Comparison of ENCODE assay signal across 13 mouse cellular contexts in the genomic region with DNA sequence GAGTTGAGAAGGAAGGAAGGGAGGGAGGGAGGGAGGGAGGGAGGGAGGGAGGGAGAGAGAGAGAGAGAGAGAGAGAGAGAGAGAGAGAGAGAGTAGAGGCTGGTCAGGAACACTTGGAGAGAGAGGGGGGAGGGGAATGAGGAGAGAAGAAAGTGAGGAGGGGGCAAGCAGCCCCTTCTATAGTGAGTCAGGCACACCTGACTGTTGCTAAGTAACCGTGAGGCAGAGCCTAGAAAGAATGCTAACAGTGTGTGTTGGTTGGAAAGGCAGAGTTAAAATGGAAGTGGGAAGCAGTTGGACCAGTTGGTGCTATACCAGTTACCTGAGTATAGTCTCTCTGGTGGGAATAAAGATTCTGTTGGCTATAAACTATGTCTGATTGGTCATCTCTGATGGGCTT.
"Had no signal": no experiment of that assay in that cellular context is flagged by ENCODE, and none has a peak within 500 bp of the region (broad histone marks: within the 10 kb centered on the region; RNA-seq: fewer than 3 reads in every experiment).

No protein-coding gene starts in this region.

- H3K9me3 ChIP-seq: limb, embryonic 15.5 days; liver, embryonic 12.5 days; midbrain, embryonic 12.5 days had no signal

- ATAC-seq: liver, embryonic 12.5 days had no signal

- H3K4me1 ChIP-seq: limb, embryonic 15.5 days; liver, embryonic 12.5 days had no signal

- H3K27me3 ChIP-seq: limb, embryonic 15.5 days; midbrain, embryonic 12.5 days had no signal

- H3K9ac ChIP-seq: limb, embryonic 15.5 days; liver, embryonic 12.5 days; lung, embryonic 14.5 days; midbrain, embryonic 12.5 days had no signal

- H3K4me3 ChIP-seq: limb, embryonic 15.5 days; liver, embryonic 12.5 days; midbrain, embryonic 12.5 days had no signal

- DNase-seq: kidney, adult 9 months; kidney, postnatal 36 days; layer of hippocampus, adult 9-11 months; layer of hippocampus, postnatal 36 days; lung, embryonic 14.5 days; lung, postnatal 10 days; lung, postnatal 4 days; thymus, adult 18-20 months; thymus, postnatal 14 days had no signal

- H3K27ac ChIP-seq: kidney, postnatal 0 days; limb, embryonic 15.5 days; liver, embryonic 12.5 days; midbrain, embryonic 12.5 days had no signal

- H3K4me2 ChIP-seq: limb, embryonic 15.5 days; liver, embryonic 12.5 days; lung, embryonic 14.5 days; midbrain, embryonic 12.5 days had no signal

- H3K36me3 ChIP-seq: limb, embryonic 15.5 days; liver, embryonic 12.5 days; midbrain, embryonic 12.5 days had no signal
